Mouse (Mus musculus): ENCODE measurements around the gene Plcd3. TPM values are rescaled to one million over a fixed set of nuclear protein-coding genes. Genes with fewer than 3 reads are reported as not detected.

Plcd3 gene
- polyA plus RNA-seq, 1 experiment from 2014 or later: 1.7 TPM

DNA sequence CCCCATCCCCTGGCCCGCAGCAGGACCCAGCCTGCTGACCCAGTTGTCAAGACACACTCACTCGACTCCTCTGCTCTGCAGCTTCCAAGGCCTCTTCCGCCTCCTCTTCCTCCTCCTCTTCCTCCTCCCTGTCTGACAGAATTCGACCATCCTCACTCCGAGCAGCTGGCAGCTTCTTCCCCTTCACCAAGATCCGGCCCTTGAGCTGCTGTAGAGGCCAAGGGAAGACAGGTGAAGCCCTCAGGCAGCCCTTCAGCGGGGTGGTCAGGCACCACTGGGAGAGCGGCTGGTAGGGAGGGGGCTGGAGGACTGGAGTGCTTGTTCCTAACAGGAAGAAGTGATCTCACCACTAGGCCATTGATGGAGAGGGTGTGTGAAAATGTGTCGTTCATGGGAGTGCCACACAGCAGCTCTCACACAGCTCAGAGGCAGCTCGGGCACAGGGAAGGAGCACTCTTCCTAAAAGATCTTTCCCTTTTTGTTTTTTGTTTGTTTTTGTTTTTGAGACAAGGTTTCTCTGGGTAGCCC is 26.6 kb downstream of the Plcd3 start:
- no peaks in the 10 kb centered on the region for H3K9me3 ChIP-seq (ENCODE audit: control insufficient read depth, low read length)
- H3K9ac ChIP-seq (ENCODE audit: low read depth, low read length): no peak overlapping the region
- no peak overlapping the region for H3K27ac ChIP-seq (ENCODE audit: low read depth, low read length)
- no peaks in the 10 kb centered on the region; the same call in 1 of the 2 replicates for H3K4me1 ChIP-seq (replicated peaks; ENCODE audit: control insufficient read depth, insufficient read depth, low read length)
- H3K27me3 ChIP-seq (ENCODE audit: control insufficient read depth, insufficient read depth, low read length): peaks cover 1% of the 10 kb centered on the region
- DNase-seq (ENCODE audit: low spot score) (peak; percentile 15), ATAC-seq (ENCODE audit: low FRiP score) (no peak)
- no peak overlapping the region for H3K4me3 ChIP-seq (ENCODE audit: low read depth, low read length)
- H3K36me3 ChIP-seq (ENCODE audit: control insufficient read depth, insufficient read depth, low read length): no peaks in the 10 kb centered on the region
- no peak overlapping the region for H3K4me2 ChIP-seq (replicated peaks; ENCODE audit: low read depth, low read length)
- 30% methylated on average over 10 of the region's 10 CpGs for WGBS

DNA sequence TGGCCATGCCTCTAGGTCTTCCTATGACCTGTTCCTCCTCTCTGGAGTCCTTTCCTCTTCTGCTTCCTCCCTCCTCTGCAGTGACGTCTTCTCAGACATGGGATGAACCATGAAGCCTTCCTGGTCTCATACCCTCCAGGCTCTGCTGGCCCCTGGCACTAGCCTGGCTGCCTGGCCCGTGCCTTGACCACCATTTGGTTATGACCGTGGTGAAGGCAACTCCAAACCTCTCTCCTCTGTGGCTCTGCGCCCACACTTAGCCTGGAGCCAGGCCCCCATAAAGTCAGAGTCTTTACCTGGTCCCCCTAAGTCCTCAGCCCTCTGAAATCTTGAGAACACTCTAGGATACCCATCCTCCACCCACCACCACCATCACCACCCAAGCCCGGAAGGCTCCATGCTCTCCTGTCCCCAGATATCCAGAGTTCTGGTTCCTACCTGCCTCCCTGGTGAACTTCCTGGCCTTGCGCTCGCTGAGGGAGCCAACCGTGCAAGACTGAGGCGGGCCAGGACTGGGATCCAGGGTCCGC is 27.3 kb downstream of the Plcd3 start:
- no peaks in the 10 kb centered on the region for H3K36me3 ChIP-seq (ENCODE audit: control insufficient read depth, insufficient read depth, low read length)
- no peak for DNase-seq (ENCODE audit: low spot score)
- no peak for ATAC-seq (ENCODE audit: low FRiP score)
- no peaks in the 10 kb centered on the region for H3K9me3 ChIP-seq (ENCODE audit: control insufficient read depth, low read length)
- WGBS: 57% methylated on average over 10 of the region's 10 CpGs
- H3K4me3 ChIP-seq (ENCODE audit: low read depth, low read length): no peak overlapping the region
- no peak overlapping the region for H3K9ac ChIP-seq (ENCODE audit: low read depth, low read length)
- no peak overlapping the region for H3K27ac ChIP-seq (ENCODE audit: low read depth, low read length)
- H3K4me1 ChIP-seq (replicated peaks; ENCODE audit: control insufficient read depth, insufficient read depth, low read length): no peaks in the 10 kb centered on the region; the same call in 1 of the 2 replicates
- H3K27me3 ChIP-seq (ENCODE audit: control insufficient read depth, insufficient read depth, low read length): no peaks in the 10 kb centered on the region
- no peak overlapping the region for H3K4me2 ChIP-seq (replicated peaks; ENCODE audit: low read depth, low read length)

- Histone ChIP-seq H3K36me3 (ENCODE audit: control insufficient read depth, insufficient read depth, low read length) (peaks cover 4% of the 10 kb centered on the region; the same call in 1 of the 2 replicates), H3K4me1 (replicated peaks; ENCODE audit: control insufficient read depth, insufficient read depth, low read length) (no peaks in the 10 kb centered on the region; the same call in 1 of the 2 replicates), H3K27me3 (ENCODE audit: control insufficient read depth, insufficient read depth, low read length) (no peaks in the 10 kb centered on the region), H3K27ac (ENCODE audit: low read depth, low read length) (no peak overlapping the region), H3K9ac (ENCODE audit: low read depth, low read length) (no peak overlapping the region), H3K4me2 (replicated peaks; ENCODE audit: low read depth, low read length) (no peak overlapping the region), H3K9me3 (ENCODE audit: control insufficient read depth, low read length) (no peaks in the 10 kb centered on the region), H3K4me3 (ENCODE audit: low read depth, low read length) (no peak overlapping the region)
- WGBS: 92% methylated on average over 7 of the region's 7 CpGs
- ATAC-seq (ENCODE audit: low FRiP score) (no peak), DNase-seq (ENCODE audit: low spot score) (no peak)
Measured at GRCm38 (mm10) chr11:103073671-103074070, 27.8 kb downstream of the Plcd3 start.

GRCm38 (mm10) chr11:103070322-103070880 is 31.1 kb downstream of the Plcd3 start:
- no peak overlapping the region for H3K4me3 ChIP-seq (ENCODE audit: low read depth, low read length)
- H3K9me3 ChIP-seq (ENCODE audit: control insufficient read depth, low read length): no peaks in the 10 kb centered on the region
- 88% methylated on average over 10 of the region's 10 CpGs for WGBS
- H3K4me2 ChIP-seq (replicated peaks; ENCODE audit: low read depth, low read length): no peak overlapping the region
- no peak overlapping the region for H3K9ac ChIP-seq (ENCODE audit: low read depth, low read length)
- DNase-seq (ENCODE audit: low spot score): no peak
- no peak overlapping the region for H3K27ac ChIP-seq (ENCODE audit: low read depth, low read length)
- no peaks in the 10 kb centered on the region; the same call in 1 of the 2 replicates for H3K4me1 ChIP-seq (replicated peaks; ENCODE audit: control insufficient read depth, insufficient read depth, low read length)
- peaks cover 9% of the 10 kb centered on the region for H3K36me3 ChIP-seq (ENCODE audit: control insufficient read depth, insufficient read depth, low read length)
- H3K27me3 ChIP-seq (ENCODE audit: control insufficient read depth, insufficient read depth, low read length): no peaks in the 10 kb centered on the region
- no peak for ATAC-seq (ENCODE audit: low FRiP score)

DNA sequence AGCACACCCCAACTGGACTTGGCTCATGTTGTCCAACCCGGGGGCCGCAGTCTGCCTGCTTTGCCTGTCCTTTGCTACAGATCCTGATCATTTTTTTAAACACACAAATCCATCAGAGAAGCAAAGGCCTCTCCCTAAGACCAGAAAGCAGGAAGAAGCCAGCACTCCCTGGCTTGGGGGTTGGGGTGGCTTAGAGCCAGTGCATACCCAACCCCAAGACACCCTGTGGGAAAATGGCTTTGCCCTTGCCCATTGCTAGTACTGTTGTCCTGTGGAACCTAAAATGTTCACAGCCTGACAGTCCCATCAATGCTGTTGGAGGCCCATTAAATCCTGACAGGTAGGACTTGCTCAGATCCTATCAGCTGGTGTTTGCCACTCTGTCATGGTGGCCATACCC is 31.7 kb downstream of the Plcd3 start:
- no peak overlapping the region for H3K9ac ChIP-seq (ENCODE audit: low read depth, low read length)
- H3K4me3 ChIP-seq (ENCODE audit: low read depth, low read length): no peak overlapping the region
- H3K36me3 ChIP-seq (ENCODE audit: control insufficient read depth, insufficient read depth, low read length): peaks cover 12% of the 10 kb centered on the region
- H3K9me3 ChIP-seq (ENCODE audit: control insufficient read depth, low read length): no peaks in the 10 kb centered on the region
- 92% methylated on average over 2 of the region's 2 CpGs for WGBS
- H3K27ac ChIP-seq (ENCODE audit: low read depth, low read length): no peak overlapping the region
- no peaks in the 10 kb centered on the region; the same call in 1 of the 2 replicates for H3K4me1 ChIP-seq (replicated peaks; ENCODE audit: control insufficient read depth, insufficient read depth, low read length)
- no peak overlapping the region for H3K4me2 ChIP-seq (replicated peaks; ENCODE audit: low read depth, low read length)
- H3K27me3 ChIP-seq (ENCODE audit: control insufficient read depth, insufficient read depth, low read length): no peaks in the 10 kb centered on the region
- no peak for DNase-seq (ENCODE audit: low spot score)
- ATAC-seq (ENCODE audit: low FRiP score): no peak

GRCm38 (mm10) chr11:103068884-103069283 is 32.6 kb downstream of the Plcd3 start:
- H3K36me3 ChIP-seq (ENCODE audit: control insufficient read depth, insufficient read depth, low read length): peaks cover 16% of the 10 kb centered on the region

GRCm38 (mm10) chr11:103068272-103068671 is 33.2 kb downstream of the Plcd3 start:
- Histone ChIP-seq H3K27ac (ENCODE audit: low read depth, low read length) (no peak overlapping the region), H3K4me2 (replicated peaks; ENCODE audit: low read depth, low read length) (no peak overlapping the region), H3K36me3 (ENCODE audit: control insufficient read depth, insufficient read depth, low read length) (peaks cover 17% of the 10 kb centered on the region), H3K27me3 (ENCODE audit: control insufficient read depth, insufficient read depth, low read length) (no peaks in the 10 kb centered on the region), H3K4me3 (ENCODE audit: low read depth, low read length) (no peak overlapping the region), H3K4me1 (replicated peaks; ENCODE audit: control insufficient read depth, insufficient read depth, low read length) (no peaks in the 10 kb centered on the region), H3K9ac (ENCODE audit: low read depth, low read length) (no peak overlapping the region), H3K9me3 (ENCODE audit: control insufficient read depth, low read length) (no peaks in the 10 kb centered on the region)
- 95% methylated on average over 4 of the region's 4 CpGs for WGBS
- no peak for DNase-seq (ENCODE audit: low spot score)
- ATAC-seq (ENCODE audit: low FRiP score): no peak

More at GRCm38 (mm10) chr11:103068884-103069283, 32.6 kb downstream of the Plcd3 start:
- no peak for ATAC-seq (ENCODE audit: low FRiP score)
- no peak overlapping the region for H3K4me3 ChIP-seq (ENCODE audit: low read depth, low read length)
- WGBS: 91% methylated on average over 11 of the region's 11 CpGs
- no peak overlapping the region for H3K9ac ChIP-seq (ENCODE audit: low read depth, low read length)
- no peak overlapping the region for H3K4me2 ChIP-seq (replicated peaks; ENCODE audit: low read depth, low read length)
- no peaks in the 10 kb centered on the region for H3K27me3 ChIP-seq (ENCODE audit: control insufficient read depth, insufficient read depth, low read length)
- no peak overlapping the region for H3K27ac ChIP-seq (ENCODE audit: low read depth, low read length)
- no peaks in the 10 kb centered on the region for H3K4me1 ChIP-seq (replicated peaks; ENCODE audit: control insufficient read depth, insufficient read depth, low read length)
- DNase-seq (ENCODE audit: low spot score): no peak
- no peaks in the 10 kb centered on the region for H3K9me3 ChIP-seq (ENCODE audit: control insufficient read depth, low read length)

GRCm38 (mm10) chr11:103067457-103068001 is 33.9 kb downstream of the Plcd3 start:
- Histone ChIP-seq H3K36me3 (ENCODE audit: control insufficient read depth, insufficient read depth, low read length) (peaks cover 17% of the 10 kb centered on the region), H3K4me1 (replicated peaks; ENCODE audit: control insufficient read depth, insufficient read depth, low read length) (no peaks in the 10 kb centered on the region), H3K4me2 (replicated peaks; ENCODE audit: low read depth, low read length) (no peak overlapping the region), H3K4me3 (ENCODE audit: low read depth, low read length) (no peak overlapping the region), H3K9me3 (ENCODE audit: control insufficient read depth, low read length) (no peaks in the 10 kb centered on the region), H3K27me3 (ENCODE audit: control insufficient read depth, insufficient read depth, low read length) (no peaks in the 10 kb centered on the region), H3K27ac (ENCODE audit: low read depth, low read length) (no peak overlapping the region), H3K9ac (ENCODE audit: low read depth, low read length) (no peak overlapping the region)
- DNase-seq (ENCODE audit: low spot score) (no peak), ATAC-seq (ENCODE audit: low FRiP score) (no peak)
- 85% methylated on average over 8 of the region's 8 CpGs for WGBS

- H3K27ac ChIP-seq (ENCODE audit: low read depth, low read length): no peak overlapping the region
- WGBS: 89% methylated on average over 6 of the region's 6 CpGs
Measured at GRCm38 (mm10) chr11:103067051-103067361, 34.5 kb downstream of the Plcd3 start.

More at GRCm38 (mm10) chr11:103067051-103067361, 34.5 kb downstream of the Plcd3 start:
- Histone ChIP-seq H3K27me3 (ENCODE audit: control insufficient read depth, insufficient read depth, low read length) (no peaks in the 10 kb centered on the region), H3K9me3 (ENCODE audit: control insufficient read depth, low read length) (no peaks in the 10 kb centered on the region), H3K36me3 (ENCODE audit: control insufficient read depth, insufficient read depth, low read length) (peaks cover 17% of the 10 kb centered on the region), H3K4me1 (replicated peaks; ENCODE audit: control insufficient read depth, insufficient read depth, low read length) (no peaks in the 10 kb centered on the region), H3K4me2 (replicated peaks; ENCODE audit: low read depth, low read length) (no peak overlapping the region), H3K9ac (ENCODE audit: low read depth, low read length) (no peak overlapping the region), H3K4me3 (ENCODE audit: low read depth, low read length) (no peak overlapping the region)
- ATAC-seq (ENCODE audit: low FRiP score): no peak
- no peak for DNase-seq (ENCODE audit: low spot score)

Data from hindbrain, embryonic 11.5 days (tissue).